Mouse (Mus musculus): ENCODE results near the gene Brinp3. TPM values are rescaled to one million over a fixed set of nuclear protein-coding genes. Genes with fewer than 3 reads are reported as not detected.
"Not testable (repeated sequence)": the region's sequence is repeated elsewhere in the genome, so short reads cannot be mapped to it uniquely, and the experiment has no call there.

The Brinp3 gene
- under 1 TPM in 1 of 2 experiments, not detected in 1; 0.16 TPM for total RNA-seq (2021)
- long read RNA-seq, experiment 1 = 0 reads
- long read RNA-seq, experiment 2 = 0 reads

DNA sequence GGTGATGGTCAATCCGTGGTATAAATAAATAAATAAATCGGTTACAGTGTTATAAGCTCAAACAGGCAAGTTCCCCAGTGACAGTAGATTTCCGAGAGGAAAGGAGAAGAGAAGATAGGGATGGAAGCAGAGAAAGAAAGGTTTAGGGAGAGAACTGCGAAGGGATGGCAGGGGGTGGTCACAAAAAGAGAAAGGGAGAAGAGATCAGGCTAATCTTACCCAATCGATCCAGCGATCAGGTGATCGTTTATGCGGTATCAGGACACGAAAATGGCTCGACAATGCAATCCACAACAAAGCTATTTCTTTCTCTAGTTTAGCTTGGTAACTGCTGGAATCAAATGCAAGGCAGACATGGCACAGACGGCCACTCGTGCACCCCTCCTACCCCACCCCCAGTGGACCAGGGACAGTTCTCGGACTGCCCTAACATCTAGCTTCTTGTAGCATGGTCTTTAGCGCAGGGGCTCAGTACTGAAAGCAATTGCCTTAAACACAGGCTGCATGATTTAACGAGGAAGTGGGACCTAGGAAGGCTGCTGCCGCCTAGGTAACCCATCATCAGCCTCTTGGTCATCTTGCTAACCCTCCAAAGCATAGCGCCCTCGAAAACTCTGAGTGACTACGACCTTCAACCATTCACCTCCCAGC, at the start of gene Brinp3:
TSS of gene Brinp3 (plus strand) at position 80 of the 651 bp plus-strand sequence.
- DNase-seq = no peak
- intact Hi-C loops (cut with DNase I; ENCODE audit: low total_unique reads) = no loop called here

DNA sequence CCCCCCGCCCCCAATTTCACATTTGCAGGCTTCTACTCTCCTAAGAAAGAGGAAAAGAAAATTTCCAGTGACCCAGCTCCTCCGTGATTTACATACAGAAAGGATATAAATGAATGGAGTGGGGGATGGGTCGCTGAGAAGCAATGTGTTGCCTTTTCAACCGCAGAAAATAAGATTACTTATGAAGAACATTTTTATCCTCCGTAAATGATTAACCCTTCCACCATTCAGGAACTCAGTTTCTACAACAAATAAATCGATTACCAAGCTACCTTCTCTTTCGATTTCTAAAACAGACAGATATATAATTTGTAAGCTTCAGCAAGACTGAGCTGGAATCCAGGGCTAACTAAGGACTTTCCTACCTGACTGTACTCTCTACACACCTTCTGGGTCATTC, 339 bp upstream of the Brinp3 start:
- intact Hi-C loops (cut with DNase I; ENCODE audit: low total_unique reads) = no loop called here
- DNase-seq = no peak

DNA sequence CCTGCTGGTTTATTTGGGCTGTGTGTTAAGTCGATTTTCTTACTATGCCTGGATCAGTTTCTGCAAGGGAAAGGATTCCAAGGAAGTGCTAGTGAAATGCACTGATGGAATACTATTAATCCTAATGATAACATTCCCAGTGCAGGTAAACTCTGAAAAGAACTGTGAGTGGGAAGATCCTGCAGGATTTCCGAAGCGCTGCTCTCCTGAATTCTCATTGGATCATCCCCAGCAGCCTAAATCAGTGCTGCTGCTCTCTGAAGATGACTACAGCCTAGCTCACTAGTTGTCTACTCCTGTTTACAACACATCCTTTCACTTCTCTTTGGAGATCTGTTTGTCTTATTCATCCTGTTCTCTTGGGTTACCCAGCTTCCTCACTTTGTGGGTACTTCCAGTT, 826 bp downstream of the Brinp3 start:
- DNase-seq = no peak
- intact Hi-C loops (cut with DNase I; ENCODE audit: low total_unique reads) = no loop called here

DNA sequence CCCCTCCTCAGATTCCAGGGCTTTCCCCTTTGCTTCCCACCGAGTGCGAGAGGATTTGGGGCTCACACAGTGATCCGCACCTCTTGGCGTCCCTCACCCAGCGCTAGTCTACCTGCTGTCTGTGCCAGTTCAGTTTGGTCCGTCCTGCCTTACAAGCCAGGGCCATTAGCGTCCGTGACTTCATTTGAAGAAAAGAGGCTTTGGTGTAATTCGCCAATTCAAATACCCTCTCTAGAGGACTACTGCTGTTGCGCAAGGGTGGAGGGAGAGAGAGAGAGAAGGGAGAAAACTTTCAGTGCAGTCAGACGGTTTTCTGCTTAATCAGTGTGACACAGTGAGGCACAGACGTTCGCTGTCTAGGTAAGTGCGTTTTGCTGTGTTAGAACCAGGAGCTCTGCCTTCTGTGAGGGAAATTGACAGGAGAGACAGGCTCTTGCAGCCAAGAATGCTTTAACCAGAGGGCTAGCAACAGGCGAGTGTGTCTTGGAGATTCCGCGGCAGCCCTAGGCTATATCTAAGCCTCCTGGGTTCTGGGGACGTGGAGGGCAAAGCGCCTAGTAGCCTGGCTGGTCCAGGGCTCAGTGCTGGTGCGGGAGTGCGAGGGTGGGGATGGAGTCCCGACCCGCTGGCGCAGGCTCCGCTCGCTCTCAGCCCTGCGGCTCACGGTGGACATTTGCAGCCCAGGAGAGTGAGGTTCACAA, 3.0 kb downstream of the Brinp3 start:
- DNase-seq = no peak
- intact Hi-C loops (cut with DNase I; ENCODE audit: low total_unique reads) = no loop called here

DNA sequence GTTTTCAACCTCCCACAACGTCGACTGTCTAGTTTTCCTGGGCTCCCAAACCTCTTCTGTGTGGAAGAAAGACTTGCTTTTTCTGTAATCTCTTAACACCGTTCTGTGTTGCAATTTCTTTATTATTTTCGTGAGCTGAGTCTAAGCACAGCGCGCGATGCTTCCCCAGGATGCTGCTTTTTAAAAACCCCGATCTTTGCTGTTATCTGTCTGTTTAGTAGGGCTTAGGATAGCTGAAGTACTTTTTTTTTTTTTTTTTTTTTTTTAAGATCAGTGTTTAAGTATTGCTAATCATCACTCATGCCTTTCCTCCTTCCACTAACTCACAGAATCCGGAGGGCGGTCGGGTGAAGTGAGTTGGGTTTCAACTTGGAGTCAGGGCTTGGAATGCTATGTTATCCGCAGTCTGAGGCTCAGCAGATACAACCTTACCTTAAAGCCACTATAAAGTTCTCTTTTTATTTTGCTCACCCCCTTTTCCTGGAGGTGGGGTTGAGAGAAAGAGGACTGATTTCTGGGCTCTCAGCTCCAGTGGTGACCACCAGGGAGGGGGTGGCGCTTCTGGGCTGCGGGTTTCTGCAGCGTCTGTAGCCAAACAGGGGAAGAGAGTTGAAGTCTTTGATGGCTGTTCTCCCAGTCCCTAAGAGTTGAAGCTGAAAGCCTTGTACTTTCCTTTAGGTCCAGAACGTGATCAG, 3.7 kb downstream of the Brinp3 start:
- no peak for DNase-seq
- intact Hi-C loops (cut with DNase I; ENCODE audit: low total_unique reads) = no loop called here

DNA sequence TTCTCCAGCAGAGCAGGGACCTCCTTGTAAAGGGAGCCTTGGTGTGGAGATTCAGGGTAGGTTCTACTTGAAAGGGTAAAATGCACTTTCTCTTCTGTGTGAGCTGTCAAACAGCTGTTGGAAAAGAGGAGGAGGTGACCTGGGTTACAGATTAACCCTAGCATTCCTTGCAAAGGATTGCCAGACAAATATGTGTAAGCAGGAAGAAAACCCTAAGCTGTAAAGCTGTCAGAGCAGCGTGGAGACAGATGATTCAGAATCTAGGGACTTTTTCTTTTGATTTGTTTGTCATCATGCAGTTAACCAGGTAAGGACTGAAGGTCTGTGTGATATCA, 4.2 kb downstream of the Brinp3 start:
- intact Hi-C loops (cut with DNase I; ENCODE audit: low total_unique reads) = no loop called here
- DNase-seq = no peak

DNA sequence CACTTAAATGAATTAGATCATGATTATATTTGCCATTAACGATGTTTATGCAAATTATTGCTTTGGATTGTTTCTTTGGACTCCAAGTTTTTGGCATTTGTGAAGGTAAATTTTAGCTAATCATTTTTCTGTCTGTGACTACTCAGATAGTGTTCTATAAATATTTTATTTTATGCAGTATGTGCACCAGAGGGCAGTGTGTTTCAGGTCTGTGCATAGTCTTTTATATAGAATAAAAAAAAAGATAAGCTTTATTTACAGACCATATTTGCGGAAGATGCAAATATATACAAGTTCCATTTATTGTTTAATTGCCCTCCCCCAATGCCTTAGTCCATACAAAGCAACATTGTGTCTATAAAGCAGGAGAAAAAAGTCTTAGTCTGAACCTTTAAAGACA, 20.8 kb downstream of the Brinp3 start:
- intact Hi-C loops (cut with DNase I; ENCODE audit: low total_unique reads) = no loop called here
- DNase-seq = no peak

DNA sequence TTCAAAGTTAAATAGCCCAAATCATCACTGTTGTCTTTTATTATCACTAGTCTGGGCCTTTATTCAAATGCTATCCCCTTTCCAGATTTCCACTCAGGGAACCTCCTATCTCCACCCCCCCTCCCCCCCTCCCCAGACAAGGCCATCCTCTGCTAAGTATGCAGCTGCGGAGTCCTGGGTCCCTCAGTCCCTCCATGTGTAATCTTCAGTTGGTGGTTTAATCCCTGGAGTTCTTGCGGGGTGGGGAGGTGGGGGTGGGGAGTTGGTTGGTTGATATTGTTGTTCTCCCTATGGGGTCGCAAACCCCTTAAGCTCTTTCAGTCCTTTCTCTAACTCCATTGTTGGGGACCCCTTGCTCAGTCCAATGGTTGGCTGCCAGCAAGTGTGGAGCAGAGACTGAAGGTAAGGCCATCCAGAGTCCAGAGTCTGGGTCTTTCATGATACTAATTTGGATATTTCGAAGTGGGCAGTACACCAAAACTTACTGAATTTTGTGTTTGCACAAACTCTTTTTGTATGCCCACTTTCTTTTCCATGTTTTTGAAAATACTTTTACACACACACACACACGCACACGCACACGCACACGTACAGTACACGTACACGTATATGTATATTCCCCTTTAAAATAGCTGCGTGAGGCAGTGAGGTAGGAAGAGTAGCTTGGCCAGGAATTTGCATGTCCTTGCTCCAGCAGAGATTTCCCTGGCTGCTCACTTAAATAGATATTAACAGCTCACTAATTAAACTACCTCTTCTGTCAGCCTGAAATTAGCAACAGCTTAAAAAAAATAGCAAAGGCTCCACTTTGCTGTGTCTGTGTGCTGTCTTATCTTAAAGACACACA, 29.4 kb downstream of the Brinp3 start:
- intact Hi-C loops (cut with DNase I; ENCODE audit: low total_unique reads) = no loop called here

DNA sequence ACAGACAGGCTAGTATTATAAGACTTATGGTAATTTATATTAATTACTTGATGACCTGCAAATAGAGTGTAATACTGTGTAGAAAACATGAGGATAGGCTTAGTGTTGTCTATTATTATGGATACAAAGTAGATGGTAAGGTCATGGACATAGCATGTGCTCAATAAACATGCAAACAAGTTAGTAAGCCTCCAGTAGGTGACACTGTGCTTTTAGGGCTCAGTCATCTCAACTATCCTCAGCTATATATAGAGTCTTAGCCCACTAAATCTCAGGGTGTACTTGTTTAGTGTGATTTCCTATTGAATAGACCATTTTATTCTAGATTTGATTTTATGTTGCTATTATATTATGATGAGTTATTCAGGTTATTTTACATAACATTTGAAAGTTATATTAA, 34.0 kb downstream of the Brinp3 start:
- intact Hi-C loops (cut with DNase I; ENCODE audit: low total_unique reads) = no loop called here
- no peak for DNase-seq

More for the DNA sequence above, 29.4 kb downstream of the Brinp3 start:
- DNase-seq = no peak

DNA sequence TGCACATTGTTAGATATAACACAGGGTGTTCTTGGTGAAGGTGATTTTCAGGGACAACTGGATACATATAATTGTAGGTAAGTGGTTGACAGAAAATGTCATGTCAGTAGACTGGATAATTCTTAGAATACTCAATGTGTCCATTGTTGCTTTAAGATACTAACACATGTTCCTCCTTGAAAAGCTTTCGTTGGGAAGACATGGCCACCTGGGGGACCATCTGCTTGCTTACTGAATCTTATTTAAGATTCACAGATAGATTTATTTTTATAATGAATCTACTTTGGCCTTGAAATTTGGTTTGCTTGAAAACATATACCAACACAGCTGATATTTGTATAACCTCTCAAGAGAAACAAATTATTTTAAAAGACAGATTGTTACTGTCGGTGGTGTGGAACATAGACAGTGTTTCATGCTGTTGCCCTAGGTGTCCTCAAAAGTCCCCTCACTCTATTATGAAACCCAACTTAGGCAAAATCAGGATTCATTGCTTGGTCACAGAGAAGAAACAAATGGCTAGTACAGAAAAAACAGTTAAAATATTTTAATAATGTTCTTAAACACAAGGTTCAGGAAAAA, 52.4 kb downstream of the Brinp3 start:
- intact Hi-C loops (cut with DNase I; ENCODE audit: low total_unique reads) = no loop called here
- DNase-seq = no peak

DNA sequence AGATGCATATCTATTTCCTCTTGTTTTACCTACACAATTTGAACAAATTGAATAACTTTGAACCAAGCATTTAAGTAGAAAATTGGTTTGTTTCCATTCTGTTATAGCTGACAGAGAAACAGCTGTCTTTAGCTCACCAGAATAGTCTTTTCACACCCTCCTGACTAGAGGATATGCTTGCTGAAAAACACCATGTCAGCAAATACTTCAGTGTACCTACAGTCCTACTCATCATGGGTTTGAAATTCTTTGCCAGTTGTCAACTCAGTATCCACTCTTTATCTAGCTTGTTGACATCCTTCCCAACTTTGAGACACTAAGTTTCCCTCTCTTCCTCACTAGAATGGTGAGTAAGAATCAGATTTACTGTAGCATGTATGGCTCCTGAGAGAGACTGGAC, 62.4 kb downstream of the Brinp3 start:
- no peak for DNase-seq
- intact Hi-C loops (cut with DNase I; ENCODE audit: low total_unique reads) = no loop called here

DNA sequence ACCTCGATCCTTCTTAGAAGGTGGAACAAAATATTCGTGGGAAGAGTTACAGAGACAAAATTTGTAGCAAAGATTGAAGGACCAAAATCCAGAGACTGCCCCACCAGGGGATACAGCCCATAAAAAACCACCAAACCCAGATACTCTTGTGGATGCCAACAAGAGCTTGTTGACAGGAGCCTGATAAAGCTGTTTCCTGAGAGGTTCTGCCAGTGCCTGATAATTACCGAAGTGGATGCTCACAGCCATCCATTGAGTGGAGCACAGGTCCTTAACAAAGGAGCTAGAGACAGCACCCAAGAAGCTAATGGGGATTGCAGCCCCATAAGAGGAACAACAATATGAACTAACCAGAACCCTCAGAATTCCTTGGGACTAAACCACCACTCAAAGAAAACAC, 67.6 kb downstream of the Brinp3 start:
- no peak for DNase-seq
- intact Hi-C loops (cut with DNase I; ENCODE audit: low total_unique reads) = no loop called here

DNA sequence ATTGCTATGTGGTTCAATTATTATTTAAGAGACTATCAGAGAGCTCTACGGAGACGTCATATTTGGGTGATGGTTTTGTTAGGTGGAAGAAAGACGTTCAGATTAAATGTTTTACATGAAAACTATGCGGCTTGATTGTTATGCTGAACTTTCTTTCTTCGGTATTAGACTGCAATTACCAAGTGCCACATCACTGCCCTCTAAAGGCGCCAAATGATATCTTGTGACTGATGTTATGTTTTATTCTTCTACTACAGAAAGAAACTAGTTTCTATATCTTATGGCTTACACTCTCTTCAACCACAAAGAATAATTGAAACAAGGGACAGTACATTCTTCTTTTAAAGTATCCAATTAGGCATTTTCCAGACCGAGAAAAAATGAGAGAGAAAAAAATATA, 89.6 kb downstream of the Brinp3 start:
- intact Hi-C loops (cut with DNase I; ENCODE audit: low total_unique reads) = no loop called here
- DNase-seq = no peak

DNA sequence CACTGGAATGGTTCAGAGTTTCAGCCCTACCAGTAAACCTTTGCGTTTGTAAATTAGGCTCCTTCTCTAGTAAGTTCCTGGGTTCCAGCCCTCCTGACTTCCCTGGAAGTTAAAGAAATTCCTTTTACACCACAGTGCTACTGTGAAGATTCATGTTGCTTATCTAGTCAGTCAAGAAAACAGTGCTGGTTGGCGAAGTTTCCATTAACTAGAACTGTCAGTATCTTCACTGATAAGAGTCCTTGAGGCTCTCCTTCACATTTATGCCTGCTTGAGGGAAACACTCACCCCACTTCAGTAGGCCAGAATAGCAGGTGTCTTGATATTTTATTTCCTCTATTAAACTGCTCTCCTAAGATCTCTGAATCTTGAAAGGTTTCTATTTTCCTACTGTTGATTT, 138.3 kb downstream of the Brinp3 start:
- no peak for DNase-seq
- intact Hi-C loops (cut with DNase I; ENCODE audit: low total_unique reads) = no loop called here

DNA sequence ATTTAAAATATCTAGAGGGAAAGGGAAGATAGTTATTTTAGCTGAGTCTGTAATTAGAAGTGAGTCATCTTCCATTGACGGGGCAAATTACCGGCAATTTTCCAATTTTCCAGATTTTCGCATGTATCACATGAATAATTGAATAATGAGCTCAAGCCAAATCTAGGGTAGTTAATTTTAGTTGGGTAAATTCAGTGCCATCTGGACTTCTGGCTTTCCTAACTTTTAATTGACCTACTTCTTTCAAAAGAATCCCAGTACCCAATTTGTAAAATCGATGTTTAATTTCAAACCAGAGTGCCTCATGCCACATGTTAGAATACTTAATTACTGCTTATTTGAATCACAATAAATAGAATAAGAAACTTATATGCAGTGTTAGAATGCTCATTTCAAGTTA, 162.7 kb downstream of the Brinp3 start:
- intact Hi-C loops (cut with DNase I; ENCODE audit: low total_unique reads) = no loop called here
- no peak for DNase-seq

DNA sequence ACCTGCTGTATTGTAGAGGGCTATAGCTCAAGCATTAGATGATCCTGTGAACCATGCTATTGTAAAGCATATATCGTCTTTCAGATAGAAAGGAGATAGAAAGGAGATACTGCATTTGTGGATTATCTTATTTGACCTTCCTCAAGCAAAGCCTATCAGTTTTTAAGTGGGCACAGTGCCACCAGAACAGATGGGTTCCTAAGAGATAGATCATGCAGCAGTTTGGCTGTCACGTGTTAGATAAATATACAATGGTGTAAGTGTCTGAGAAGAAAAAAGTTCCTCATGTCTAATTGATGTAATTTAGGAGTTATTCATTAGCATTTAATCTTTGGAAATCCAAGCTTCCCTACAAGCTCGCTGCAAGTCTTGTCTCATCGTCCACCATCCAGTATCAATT, 206.2 kb downstream of the Brinp3 start:
- no peak for DNase-seq
- intact Hi-C loops (cut with DNase I; ENCODE audit: low total_unique reads) = no loop called here

DNA sequence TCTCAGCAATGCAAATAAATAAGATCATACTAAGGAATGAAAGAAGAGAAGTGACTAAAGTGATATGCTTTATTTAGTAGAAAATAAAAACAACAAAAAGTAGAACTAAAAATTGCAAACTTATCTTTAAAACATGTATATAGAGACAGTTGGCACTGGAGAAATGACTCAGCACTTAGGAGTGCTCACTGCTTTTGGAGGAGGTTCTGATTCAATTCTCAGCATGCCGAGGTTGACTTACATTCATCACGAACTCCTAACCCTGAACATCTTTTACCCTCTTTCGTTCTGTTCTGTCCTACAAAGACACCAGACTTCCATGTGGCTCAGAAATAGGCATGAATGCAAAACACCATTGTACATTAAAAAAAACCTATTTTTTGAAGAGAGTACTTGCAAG, 225.0 kb downstream of the Brinp3 start:
- DNase-seq = no peak
- intact Hi-C loops (cut with DNase I; ENCODE audit: low total_unique reads) = no loop called here

DNA sequence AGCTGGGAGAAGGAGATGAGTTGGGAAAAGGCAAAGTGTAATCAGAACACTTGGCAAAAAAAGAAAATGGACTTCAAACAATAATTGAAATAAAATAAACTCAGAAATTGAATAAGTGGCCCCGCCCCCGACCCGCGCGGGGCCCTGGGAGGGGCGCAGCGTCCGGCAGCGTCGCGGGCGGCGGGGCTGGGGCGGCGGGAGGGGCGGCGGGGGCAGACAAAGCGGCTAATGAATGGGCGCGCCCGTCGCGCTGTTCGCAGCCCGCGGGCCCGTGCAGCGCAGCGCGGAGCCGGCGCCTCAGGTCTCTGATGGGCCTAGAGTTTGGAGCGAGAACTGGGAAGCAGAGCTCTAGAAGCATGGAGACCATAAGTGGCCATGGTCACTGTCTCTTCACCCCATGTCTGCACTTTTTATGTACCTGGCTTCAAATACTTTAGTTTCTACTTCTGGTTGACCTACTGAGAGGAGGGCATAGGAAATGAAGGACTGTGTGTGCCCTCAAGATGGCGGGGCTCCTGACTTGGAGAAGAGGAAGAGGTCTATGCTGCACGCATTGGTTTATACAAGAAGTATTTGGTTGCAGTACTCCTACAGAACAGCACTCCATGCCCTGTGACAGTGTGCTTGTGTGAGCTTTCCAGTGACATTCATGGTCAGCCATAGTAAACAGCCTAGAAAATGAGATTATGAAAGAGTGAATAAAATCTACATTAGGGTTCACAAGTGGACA, 230.4 kb downstream of the Brinp3 start:
- intact Hi-C loops (cut with DNase I; ENCODE audit: low total_unique reads); DNase-seq: not testable (repeated sequence)

DNA sequence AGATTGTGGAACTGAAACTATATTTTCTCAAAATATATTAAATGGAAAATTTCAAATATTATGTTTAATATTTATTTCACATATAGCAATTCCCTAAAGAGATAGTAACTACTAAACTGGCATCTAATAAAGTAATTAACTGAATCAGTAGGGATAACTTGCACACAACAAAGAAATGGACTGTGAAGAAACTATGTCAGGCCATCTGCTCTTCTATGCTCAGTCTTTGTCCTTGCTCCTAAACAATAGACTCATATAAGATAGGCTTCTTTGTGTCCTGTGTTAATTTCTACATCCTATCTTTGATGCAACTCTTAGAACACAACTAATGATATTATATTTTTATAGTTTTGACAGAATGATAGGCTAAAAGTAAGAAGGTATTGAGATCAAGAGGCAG, 256.5 kb downstream of the Brinp3 start:
- no peak for DNase-seq
- intact Hi-C loops (cut with DNase I; ENCODE audit: low total_unique reads) = no loop called here
